Mouse (Mus musculus) right cerebral cortex, postnatal 4 days (tissue): ENCODE measurements around the gene Ptbp1.

Experiments used
- DNase-seq: peaks from one replicate; pipeline ENCODE4 v3.0.0-alpha.2; 2022

Ptbp1 gene

GRCm38 (mm10) chr10:79853860-79854795 is at the start of gene Ptbp1:
Ptbp1 (plus strand) TSS chr10:79854427.
- DNase-seq: peak; percentile 100

GRCm38 (mm10) chr10:79805636-79806035 is 48.6 kb upstream of the Ptbp1 start:
- DNase-seq: no peak

DNA sequence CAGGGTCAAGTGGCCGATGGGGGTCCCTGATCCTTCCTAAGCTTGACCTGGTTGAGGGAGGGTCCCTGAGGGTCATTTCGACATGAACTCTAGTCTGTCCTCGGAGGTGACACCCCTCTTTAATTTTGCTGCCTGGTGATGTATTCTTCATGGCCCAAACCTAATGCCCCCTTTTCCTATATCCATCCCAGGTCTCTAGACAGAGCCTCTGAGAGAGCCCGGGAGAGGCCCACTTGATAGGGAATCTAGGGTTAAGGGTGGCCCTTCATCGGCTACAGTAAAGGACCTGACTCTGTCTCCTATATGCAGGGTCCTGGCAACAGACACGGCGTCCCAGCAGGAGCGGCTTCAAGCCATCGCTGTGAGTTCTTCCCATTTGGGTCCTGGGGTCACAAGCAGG is 47.9 kb upstream of the Ptbp1 start:
- no peak for DNase-seq

- no peak for DNase-seq
Observed at GRCm38 (mm10) chr10:79806972-79807371, 47.3 kb upstream of the Ptbp1 start.

DNA sequence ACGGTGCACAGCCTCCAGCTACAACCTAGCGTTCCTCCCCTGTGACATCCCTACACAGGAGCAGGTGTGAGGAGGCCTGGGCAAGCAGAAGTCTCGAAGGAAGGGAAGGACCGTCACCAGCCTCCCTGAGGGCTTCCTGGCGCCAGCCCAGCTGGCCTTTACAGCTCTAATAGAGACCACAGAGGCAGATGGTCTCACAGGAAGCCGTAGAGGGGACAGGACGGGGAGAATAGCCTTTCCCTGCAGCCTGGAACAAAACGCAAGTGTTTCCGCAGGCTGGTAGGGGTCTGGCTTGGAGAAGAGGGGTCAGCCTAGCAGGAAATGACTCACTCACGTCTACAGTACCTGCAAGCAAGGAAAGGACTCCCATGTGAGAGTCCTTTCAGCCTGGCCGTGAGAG is 46.4 kb upstream of the Ptbp1 start:
- no peak for DNase-seq

DNA sequence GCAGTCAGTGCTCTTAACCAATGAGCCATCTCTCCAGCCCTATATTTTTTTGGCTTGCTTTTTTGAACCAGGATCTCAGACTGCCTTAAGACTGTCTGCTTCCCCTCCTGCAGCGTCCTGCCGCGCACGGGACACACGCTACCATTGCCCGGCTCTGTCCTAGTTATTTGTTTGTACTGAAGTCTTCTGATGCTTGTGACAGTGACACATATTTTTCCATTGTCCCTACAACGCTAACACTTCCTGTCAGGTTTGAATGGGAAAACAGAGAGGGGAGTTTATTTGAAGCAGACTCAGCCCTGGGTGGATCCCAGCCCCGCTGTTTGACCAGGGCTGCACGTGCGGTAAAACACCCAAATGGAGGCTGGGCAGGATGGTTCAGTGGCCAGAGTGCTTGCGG is 45.5 kb upstream of the Ptbp1 start:
- DNase-seq: no peak

DNA sequence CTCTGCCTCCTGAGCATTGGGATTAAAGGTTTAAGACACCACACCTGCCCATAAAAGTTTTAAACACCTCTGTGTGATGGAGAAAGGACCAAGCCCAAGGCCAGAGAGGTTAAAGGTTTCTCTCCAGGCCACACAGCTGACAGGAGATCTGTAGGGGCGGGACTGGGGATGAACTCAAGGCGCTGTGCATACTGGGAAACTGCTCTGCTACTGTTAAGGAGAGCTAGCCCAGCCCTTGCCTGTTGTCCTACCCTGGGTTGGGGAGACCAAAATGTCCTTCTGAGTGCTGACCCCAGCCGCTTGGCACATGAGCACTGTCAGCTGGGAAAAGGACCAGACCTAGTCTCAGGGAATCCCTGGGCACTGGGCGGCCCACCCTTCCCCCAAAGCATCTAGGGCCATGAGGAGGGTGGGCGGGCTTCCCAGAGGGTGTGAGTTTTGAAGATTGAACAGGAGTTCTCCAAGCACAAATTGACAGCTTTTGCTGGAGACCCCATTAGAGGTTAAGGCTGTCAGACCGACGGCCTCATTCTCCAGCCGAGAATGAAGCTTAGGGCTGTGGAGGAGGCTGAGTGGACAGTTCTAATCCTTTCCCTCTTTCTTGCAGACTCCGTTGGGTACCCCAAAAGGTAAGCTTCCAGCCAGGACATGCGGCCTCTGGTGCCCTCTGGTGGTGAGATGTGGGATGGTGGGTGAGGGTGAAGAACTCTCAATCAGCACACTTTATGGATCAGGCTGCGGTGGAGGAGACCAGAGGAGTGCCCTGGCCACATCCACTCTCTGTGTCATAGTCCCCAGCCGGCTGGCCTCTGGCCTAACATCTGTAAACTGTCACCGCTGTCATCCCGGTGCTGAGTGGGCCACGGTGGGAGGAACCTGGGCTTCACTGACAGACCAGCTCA is 42.2 kb upstream of the Ptbp1 start:
- DNase-seq: peak; percentile 93

GRCm38 (mm10) chr10:79814271-79814842 is 39.9 kb upstream of the Ptbp1 start:
- DNase-seq: no peak

GRCm38 (mm10) chr10:79815671-79816494 is 38.3 kb upstream of the Ptbp1 start:
- no peak for DNase-seq

DNA sequence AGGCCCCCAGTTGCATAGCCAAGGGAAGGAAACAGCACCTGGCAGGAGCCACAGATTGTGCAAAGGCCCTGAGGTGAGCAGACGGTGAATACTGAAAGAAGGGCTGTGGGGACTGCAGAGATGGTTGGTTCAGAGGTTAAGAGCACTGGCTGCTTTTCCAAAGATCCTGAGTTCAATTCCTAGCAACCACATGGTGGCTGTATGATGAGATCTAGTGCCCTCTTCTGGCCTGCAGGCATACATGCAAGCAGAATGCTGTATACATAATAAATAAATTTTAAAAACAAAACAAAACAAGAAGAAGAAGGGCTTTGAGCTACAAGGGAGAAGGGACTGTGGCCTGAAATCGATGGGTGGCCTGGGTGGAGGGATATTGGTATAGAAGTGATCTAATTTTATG is 37.1 kb upstream of the Ptbp1 start:
- no peak for DNase-seq

DNA sequence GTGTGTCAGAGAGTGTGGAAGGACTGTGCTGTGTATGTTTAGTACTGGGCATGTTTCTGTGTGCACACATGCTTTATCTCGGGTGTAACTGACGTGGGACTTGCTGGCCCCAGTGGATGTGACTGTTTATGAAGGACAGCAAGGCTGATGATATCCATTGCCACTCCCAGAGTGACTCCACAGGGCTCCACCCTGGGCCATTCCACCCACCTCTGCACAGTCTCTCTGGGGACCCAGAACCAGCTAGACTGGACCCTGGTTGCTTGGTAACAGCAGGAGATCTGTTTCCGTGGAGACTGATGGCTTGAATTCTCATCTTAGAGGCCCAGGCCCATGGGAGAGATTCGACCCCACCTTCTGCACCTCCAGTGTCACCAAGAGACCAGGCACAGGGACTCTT is 36.0 kb upstream of the Ptbp1 start:
- DNase-seq: no peak

DNA sequence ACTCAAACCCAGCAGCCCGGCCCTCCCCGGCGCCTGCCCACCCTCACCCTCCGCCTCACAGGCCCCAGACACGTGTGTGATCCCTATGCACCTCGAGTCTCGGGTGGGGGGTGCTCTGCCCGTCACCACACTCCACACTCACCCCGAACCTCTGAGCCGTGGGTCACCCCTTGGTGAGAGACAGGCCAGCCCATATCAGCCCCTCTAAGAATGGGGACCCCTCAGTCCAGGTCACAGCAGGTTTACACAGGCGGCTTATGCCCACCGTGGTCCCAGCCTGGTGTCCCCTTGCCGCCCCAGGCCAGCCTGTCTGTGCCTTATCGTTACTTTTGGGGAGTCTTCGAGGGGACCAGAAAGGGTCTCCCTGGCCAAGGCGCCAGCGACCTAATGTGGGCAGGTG is 34.6 kb upstream of the Ptbp1 start:
- DNase-seq: no peak

GRCm38 (mm10) chr10:79820277-79820676 is 34.0 kb upstream of the Ptbp1 start:
- DNase-seq: no peak

GRCm38 (mm10) chr10:79820782-79821181 is 33.4 kb upstream of the Ptbp1 start, which contains the start of gene Misp:
Misp (plus strand) TSS chr10:79820989.
- DNase-seq: no peak

GRCm38 (mm10) chr10:79821731-79822130 is 32.5 kb upstream of the Ptbp1 start:
- DNase-seq: no peak

GRCm38 (mm10) chr10:79822372-79822771 is 31.9 kb upstream of the Ptbp1 start:
- no peak for DNase-seq

GRCm38 (mm10) chr10:79823011-79823410 is 31.2 kb upstream of the Ptbp1 start:
- DNase-seq: no peak

DNA sequence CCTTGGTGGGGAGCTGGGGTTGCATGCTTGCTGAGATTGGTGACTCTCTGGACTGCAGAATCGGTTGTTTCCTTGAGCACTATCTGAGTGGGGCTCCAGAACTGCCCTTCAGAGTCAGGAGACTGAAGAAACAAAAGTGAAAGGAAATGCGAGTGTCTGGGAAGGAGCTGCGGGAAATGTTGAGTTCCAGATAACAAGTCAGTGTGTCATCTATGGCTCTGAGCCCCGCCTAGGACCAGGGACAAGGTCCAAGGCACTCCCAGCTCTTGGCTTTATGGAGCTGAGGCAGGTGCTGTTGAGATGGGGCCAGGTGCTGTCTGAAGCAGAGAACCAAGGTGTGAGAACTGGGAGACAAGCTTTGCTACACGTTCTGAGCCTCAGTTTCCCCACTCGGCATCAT is 29.8 kb upstream of the Ptbp1 start:
- DNase-seq: no peak

DNA sequence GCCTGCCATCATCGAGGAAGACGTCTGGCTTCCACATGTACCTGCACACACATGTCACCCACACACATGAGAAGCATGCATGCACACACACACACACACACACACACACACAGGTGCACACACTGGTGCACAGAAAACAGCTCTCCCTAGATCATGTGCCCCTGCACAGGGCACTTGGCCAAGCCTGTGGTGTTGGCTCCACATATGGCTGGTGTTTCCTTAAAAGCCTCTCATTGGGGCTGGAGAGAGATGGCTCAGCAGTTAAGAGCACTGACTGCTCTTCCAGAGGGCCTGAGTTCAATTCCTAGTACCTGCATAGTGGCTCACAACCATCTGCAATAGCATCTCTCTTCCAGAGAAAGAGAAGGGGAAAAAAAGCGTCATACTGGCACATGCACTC is 22.6 kb upstream of the Ptbp1 start:
- DNase-seq: no peak

GRCm38 (mm10) chr10:79832026-79832785 is 22.0 kb upstream of the Ptbp1 start:
- no peak for DNase-seq

- no peak for DNase-seq
Observed at GRCm38 (mm10) chr10:79832786-79833181, 21.4 kb upstream of the Ptbp1 start.
